Mouse (Mus musculus): Measurements from ENCODE around the gene Mrpl43. TPM values are rescaled to one million over a fixed set of nuclear protein-coding genes. Genes with fewer than 3 reads are reported as not detected.
A peak's percentile ranks its signal among the peaks of the same experiment; 100 is the strongest.

The Mrpl43 gene
- polyA plus RNA-seq, 1 experiment = 68.3 TPM

DNA sequence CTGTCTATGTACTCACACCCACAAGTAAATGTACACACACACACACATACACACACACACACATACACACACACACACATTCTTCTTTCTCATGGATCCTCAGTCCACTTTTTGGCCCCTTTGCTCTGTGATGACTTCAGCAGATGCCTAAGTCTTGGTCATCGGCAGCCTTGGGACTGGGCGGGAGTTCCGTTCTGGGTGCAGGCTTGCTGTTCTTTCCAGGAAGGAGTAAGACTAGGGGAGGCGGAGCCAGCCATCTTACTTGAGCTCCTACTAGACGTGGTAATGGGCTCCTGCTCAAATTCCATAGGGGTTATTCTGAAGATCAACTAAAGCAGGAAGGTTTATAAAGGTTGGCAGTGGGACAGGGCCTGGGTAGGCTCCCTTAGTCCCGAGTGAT, 14.1 kb upstream of the Mrpl43 start:
- TF ChIP-seq POLR2A (IDR thresholded peaks at IDR 0.05; ENCODE audit: extremely low read depth, insufficient read depth, low read length) (no peak), CTCF (IDR thresholded peaks at IDR 0.05; ENCODE audit: extremely low read depth, insufficient read depth, low read length) (no peak)
- no peak overlapping the region for H3K27ac ChIP-seq (ENCODE audit: insufficient read depth, low read length)
- peaks cover 1% of the 10 kb centered on the region for H3K4me1 ChIP-seq (ENCODE audit: control insufficient read depth, insufficient read depth, low read length)
- H3K4me3 ChIP-seq (ENCODE audit: insufficient read depth, low read length) = no peak overlapping the region

DNA sequence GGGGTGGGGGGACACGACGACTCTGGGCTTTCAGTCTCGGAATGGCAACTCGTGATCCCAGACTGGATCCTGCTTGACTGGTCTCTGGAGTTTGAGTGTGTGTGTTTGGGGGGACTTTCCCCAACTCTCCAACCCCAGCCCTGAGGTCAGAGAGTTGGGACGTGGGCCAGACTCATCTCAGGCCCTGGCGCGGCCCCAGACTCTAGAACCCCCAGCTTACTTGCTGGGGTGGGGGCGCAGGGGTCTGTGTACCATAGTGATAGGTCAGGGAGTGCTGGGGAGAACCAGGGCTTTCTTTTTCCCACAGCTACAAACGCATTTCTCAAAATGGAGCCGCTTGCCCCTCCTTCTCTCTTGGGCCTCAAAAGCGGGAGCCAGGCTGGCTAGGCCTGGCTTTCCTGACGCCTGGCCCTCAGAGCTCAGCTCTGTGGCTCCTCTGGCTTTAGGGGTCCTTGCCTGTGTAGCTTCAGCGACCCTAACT, 12.1 kb upstream of the Mrpl43 start:
- no peak for TF ChIP-seq CTCF (IDR thresholded peaks at IDR 0.05; ENCODE audit: extremely low read depth, insufficient read depth, low read length)
- Histone ChIP-seq H3K27ac (ENCODE audit: insufficient read depth, low read length) (peak overlapping the region; percentile 84), H3K4me1 (ENCODE audit: control insufficient read depth, insufficient read depth, low read length) (peaks cover 5% of the 10 kb centered on the region), H3K4me3 (ENCODE audit: insufficient read depth, low read length) (peak overlapping the region; percentile 58)

DNA sequence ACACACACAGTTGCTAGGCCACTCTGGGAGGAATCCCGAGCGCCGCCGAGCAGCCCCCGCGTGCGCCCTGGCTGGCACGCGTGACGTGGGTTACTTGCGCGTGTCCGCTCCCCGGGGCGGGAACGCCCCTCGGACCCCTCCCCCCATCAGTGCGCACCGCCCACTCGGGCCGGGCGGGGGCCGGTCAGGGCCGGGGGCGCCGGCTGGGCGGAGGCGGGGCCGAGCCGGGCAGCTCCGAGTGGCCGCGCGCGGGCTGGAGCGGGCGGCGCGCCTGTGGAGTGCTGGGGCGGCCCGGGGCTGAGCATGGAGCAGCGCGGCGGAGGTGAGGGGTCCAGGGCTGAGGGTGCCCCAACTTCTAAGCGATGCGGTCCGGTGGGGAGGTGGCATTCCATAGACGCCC, 11.7 kb upstream of the Mrpl43 start:
- H3K4me3 ChIP-seq (ENCODE audit: insufficient read depth, low read length) = peak overlapping the region; percentile 58
- H3K4me1 ChIP-seq (ENCODE audit: control insufficient read depth, insufficient read depth, low read length) = peaks cover 5% of the 10 kb centered on the region
- H3K27ac ChIP-seq (ENCODE audit: insufficient read depth, low read length) = peak overlapping the region; percentile 100
- no peak for TF ChIP-seq POLR2A (IDR thresholded peaks at IDR 0.05; ENCODE audit: extremely low read depth, insufficient read depth, low read length)
- no peak for TF ChIP-seq CTCF (IDR thresholded peaks at IDR 0.05; ENCODE audit: extremely low read depth, insufficient read depth, low read length)

DNA sequence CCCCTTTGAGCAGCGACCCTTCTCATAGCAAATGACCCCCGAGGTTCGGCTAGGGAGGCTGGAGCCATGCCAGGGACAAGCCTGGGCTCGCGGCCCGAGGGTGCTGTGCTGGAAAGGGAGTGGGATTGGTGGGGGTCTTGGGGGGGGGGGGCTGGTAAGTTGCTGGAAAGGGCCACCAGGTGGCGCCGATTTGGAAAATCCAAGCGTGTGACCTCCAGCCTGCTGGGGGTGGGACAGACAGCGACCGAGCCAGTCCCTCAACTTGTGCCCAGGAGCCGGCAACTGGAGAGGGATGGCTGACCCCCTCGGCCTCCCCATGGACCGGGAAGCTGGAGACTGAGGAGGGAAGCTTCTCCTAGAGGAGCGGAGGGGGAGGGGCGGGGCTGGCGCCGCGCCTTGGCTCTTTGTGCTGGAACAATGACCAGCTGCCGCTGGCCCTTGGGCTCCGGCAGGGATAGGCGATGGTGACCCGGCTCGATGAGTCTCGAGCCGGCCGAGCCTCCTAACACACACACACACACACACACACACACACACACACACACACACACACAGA, 11.1 kb upstream of the Mrpl43 start:
- peak overlapping the region; percentile 100 for H3K27ac ChIP-seq (ENCODE audit: insufficient read depth, low read length)
- peak overlapping the region; percentile 58 for H3K4me3 ChIP-seq (ENCODE audit: insufficient read depth, low read length)
- H3K4me1 ChIP-seq (ENCODE audit: control insufficient read depth, insufficient read depth, low read length) = peaks cover 5% of the 10 kb centered on the region
- TF ChIP-seq POLR2A (IDR thresholded peaks at IDR 0.05; ENCODE audit: extremely low read depth, insufficient read depth, low read length) (no peak), CTCF (IDR thresholded peaks at IDR 0.05; ENCODE audit: extremely low read depth, insufficient read depth, low read length) (peak; percentile 14; the same call in 1 of the 2 replicates)

DNA sequence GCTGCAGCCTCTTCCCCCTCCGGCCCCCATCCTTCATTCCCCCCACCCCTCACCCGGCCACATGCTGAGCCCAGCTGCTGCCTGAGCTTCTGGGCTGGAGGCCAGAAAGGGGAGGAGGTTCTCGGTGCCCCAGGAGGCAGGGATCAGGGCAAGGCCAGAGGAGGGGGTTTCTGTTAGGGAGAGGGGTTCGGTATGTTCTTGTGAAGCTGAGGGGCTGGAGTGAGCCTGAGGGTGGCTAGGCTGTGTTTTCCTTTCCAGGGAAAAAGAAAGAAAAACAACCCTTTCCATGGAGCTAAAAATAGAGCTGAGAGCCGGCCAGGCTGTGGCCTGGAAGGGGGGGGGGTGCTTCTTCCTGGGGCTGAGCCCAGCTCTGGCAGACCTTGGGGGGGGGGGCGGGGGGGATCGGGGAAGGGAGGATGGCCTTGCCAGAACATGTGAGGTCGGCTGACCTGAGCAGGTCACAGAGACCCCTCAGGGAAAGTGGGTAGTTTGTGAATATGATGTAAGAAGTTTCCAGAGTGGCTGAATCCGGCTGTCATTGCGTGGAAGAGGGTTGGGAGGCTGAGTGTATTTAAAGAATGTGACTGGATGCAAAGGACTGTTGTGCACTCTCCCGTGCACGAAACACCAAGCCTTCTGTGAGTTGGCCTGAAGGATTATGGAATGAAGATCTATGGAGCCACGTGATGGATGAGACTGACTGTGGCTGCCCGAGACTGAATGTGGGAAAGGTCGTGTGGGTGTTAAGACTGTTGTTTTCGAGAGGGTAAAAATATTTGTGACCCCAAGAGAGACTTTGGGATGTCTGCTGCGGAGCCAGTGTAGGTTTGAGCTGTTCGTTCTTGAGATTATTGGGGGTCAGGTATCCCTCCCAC, 10.3 kb upstream of the Mrpl43 start:
- TF ChIP-seq CTCF (IDR thresholded peaks at IDR 0.05; ENCODE audit: extremely low read depth, insufficient read depth, low read length) (no peak), POLR2A (IDR thresholded peaks at IDR 0.05; ENCODE audit: extremely low read depth, insufficient read depth, low read length) (peak; percentile 71)
- Histone ChIP-seq H3K27ac (ENCODE audit: insufficient read depth, low read length) (peak overlapping the region; percentile 93), H3K4me3 (ENCODE audit: insufficient read depth, low read length) (peak overlapping the region; percentile 58), H3K4me1 (ENCODE audit: control insufficient read depth, insufficient read depth, low read length) (peaks cover 5% of the 10 kb centered on the region)

DNA sequence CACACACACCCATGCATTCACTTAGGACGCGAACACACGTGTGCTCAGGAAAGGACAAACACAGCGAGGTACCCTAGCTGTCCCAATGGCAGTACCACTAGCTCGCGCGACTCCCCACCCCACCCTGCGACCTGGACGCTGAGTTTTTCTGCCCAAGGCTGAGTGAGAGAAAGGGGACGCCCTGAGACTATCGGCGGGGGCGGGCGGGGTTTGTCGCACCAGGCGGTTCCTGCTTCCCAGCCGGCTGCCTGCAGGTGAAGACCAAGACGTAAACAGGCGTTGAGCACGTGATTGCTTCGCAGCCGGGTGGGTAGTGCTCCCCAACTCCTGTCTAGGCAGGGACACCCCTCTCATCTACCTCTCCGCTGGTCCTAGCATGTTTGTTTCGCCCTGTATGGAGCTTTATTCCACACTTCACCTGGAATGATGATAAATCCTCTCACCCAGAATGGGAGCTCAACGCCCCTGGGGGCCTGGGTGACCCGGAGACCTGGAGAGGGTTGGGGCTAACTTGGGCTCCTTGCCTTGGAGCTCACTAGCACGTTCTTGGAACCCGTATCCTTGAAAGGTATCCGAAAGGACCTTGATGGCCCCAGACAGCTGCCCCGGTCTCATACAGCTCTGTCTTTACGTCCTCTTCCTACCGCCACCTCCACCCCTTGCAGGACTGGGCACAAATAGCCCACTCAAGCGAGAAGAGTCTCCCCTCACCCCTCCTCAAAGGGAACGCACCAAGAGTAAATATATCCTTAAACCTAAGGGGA, 9.5 kb upstream of the Mrpl43 start:
- peak overlapping the region; percentile 58 for H3K4me3 ChIP-seq (ENCODE audit: insufficient read depth, low read length)
- TF ChIP-seq POLR2A (IDR thresholded peaks at IDR 0.05; ENCODE audit: extremely low read depth, insufficient read depth, low read length) = no peak
- TF ChIP-seq CTCF (IDR thresholded peaks at IDR 0.05; ENCODE audit: extremely low read depth, insufficient read depth, low read length) = no peak
- peaks cover 5% of the 10 kb centered on the region for H3K4me1 ChIP-seq (ENCODE audit: control insufficient read depth, insufficient read depth, low read length)
- H3K27ac ChIP-seq (ENCODE audit: insufficient read depth, low read length) = peak overlapping the region; percentile 93

DNA sequence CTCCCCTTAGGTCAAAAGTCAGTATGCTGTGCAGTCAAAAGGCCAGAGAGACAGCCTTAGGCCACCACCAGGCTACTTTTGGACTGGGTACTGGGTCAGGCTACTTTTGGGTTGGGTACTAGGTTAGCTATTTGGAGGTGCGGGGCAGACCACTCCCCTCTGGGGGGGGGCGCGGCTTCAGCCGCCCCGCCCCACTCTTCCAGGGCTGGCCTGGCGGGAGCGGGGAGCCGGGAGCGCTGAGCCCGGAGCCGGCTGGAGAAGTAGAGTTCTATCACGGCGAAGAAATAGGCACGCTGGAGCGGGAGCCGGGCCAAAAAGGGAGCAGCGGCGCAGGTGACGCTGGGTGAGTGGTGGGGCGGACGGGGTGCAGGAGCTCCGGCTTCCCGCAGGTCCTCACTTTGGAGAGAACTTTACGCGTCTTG, 8.8 kb upstream of the Mrpl43 start:
- Histone ChIP-seq H3K4me3 (ENCODE audit: insufficient read depth, low read length) (peak overlapping the region; percentile 58), H3K27ac (ENCODE audit: insufficient read depth, low read length) (peak overlapping the region; percentile 93), H3K4me1 (ENCODE audit: control insufficient read depth, insufficient read depth, low read length) (peaks cover 5% of the 10 kb centered on the region)
- TF ChIP-seq CTCF (IDR thresholded peaks at IDR 0.05; ENCODE audit: extremely low read depth, insufficient read depth, low read length) (no peak), POLR2A (IDR thresholded peaks at IDR 0.05; ENCODE audit: extremely low read depth, insufficient read depth, low read length) (no peak)

DNA sequence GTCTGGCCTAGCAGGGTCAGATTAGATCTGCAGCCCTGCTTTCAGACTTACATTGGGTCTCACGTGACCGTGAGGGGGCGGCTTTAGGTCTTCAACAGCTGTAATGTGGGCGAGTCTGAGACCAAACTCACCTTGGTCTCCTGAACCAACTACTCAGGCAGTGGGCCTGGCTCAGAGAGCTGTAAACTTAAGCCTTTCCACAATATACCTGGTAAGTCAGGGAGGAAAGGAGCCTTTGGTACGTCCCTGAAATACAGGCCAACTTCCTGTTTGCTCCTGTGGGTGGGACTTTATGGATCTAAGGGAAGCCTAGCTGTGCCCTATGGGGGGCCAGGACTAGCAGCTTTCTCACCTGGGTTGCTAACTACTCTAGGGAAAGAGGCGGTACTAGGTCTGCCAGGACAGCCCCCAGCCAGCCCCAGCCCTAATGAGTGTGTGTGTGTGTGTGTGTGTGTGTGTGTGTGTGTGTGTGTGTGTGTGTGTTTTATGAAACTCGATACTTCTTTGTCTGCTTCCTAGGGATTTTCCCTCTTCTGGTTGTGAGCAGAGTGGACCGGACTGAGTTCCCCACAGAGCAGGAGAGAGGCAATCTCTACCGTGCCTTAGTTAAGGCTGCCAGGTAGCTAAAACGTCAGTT, 8.2 kb upstream of the Mrpl43 start, which contains the start of gene Lzts2:
Lzts2 (plus strand) TSS at position 80 of the 637 bp plus-strand sequence.
- TF ChIP-seq CTCF (IDR thresholded peaks at IDR 0.05; ENCODE audit: extremely low read depth, insufficient read depth, low read length) (no peak), POLR2A (IDR thresholded peaks at IDR 0.05; ENCODE audit: extremely low read depth, insufficient read depth, low read length) (no peak)
- Histone ChIP-seq H3K4me1 (ENCODE audit: control insufficient read depth, insufficient read depth, low read length) (peaks cover 5% of the 10 kb centered on the region), H3K4me3 (ENCODE audit: insufficient read depth, low read length) (peak within 1 kb of the TSS; percentile 58), H3K27ac (ENCODE audit: insufficient read depth, low read length) (peak within 1 kb of the TSS; percentile 93)
